Mouse (Mus musculus): ENCODE results near the gene Ocm. TPM values are rescaled to one million over a fixed set of nuclear protein-coding genes. Genes with fewer than 3 reads are reported as not detected.
A peak's percentile ranks its signal among the peaks of the same experiment; 100 is the strongest.

The Ocm gene
- polyA plus RNA-seq, 1 experiment from 2014 or later, result not detected

GRCm38 (mm10) chr5:143994632-143995365 is 31.7 kb downstream of the Ocm start:
- no peaks in the 10 kb centered on the region for H3K9me3 ChIP-seq (replicated peaks)
- no peaks in the 10 kb centered on the region for H3K27me3 ChIP-seq (replicated peaks)
- H3K4me3 ChIP-seq (replicated peaks), result no peak overlapping the region
- no peak overlapping the region for H3K4me2 ChIP-seq
- H3K9ac ChIP-seq (replicated peaks), result no peak overlapping the region
- H3K36me3 ChIP-seq, result peaks cover 93% of the 10 kb centered on the region
- WGBS, result 71% methylated on average over 11 of the region's 11 CpGs
- H3K4me1 ChIP-seq, result no peaks in the 10 kb centered on the region
- no peak overlapping the region for H3K27ac ChIP-seq (replicated peaks)
- no peak for ATAC-seq (ENCODE audit: low FRiP score)

- Histone ChIP-seq H3K9me3 (replicated peaks) (no peaks in the 10 kb centered on the region), H3K4me3 (replicated peaks) (no peak overlapping the region)
- WGBS, result 94% methylated on average over 5 of the region's 5 CpGs
These were observed 32.6 kb downstream of the Ocm start for GRCm38 (mm10) chr5:143993849-143994248.

GRCm38 (mm10) chr5:143993260-143993659 is 33.2 kb downstream of the Ocm start:
- H3K4me3 ChIP-seq (replicated peaks), result no peak overlapping the region
- H3K9me3 ChIP-seq (replicated peaks), result no peaks in the 10 kb centered on the region
- no peak overlapping the region for H3K4me2 ChIP-seq
- ATAC-seq (ENCODE audit: low FRiP score), result no peak
- H3K27ac ChIP-seq (replicated peaks), result no peak overlapping the region
- no peak overlapping the region for H3K9ac ChIP-seq (replicated peaks)
- peaks cover 93% of the 10 kb centered on the region for H3K36me3 ChIP-seq
- peaks cover 4% of the 10 kb centered on the region; the same call in 1 of the 2 replicates for H3K4me1 ChIP-seq
- H3K27me3 ChIP-seq (replicated peaks), result no peaks in the 10 kb centered on the region
- WGBS, result 89% methylated on average over 8 of the region's 8 CpGs

More at GRCm38 (mm10) chr5:143993849-143994248, 32.6 kb downstream of the Ocm start:
- Histone ChIP-seq H3K36me3 (peaks cover 93% of the 10 kb centered on the region), H3K27ac (replicated peaks) (no peak overlapping the region), H3K27me3 (replicated peaks) (no peaks in the 10 kb centered on the region), H3K4me2 (no peak overlapping the region), H3K4me1 (peaks cover 4% of the 10 kb centered on the region; the same call in 1 of the 2 replicates), H3K9ac (replicated peaks) (no peak overlapping the region)
- ATAC-seq (ENCODE audit: low FRiP score), result no peak

GRCm38 (mm10) chr5:143992661-143993060 is 33.8 kb downstream of the Ocm start:
- H3K4me1 ChIP-seq, result peaks cover 4% of the 10 kb centered on the region; the same call in 1 of the 2 replicates
- no peak overlapping the region for H3K4me2 ChIP-seq
- H3K27me3 ChIP-seq (replicated peaks), result no peaks in the 10 kb centered on the region
- no peak overlapping the region for H3K27ac ChIP-seq (replicated peaks)
- no peak overlapping the region for H3K9ac ChIP-seq (replicated peaks)
- ATAC-seq (ENCODE audit: low FRiP score), result no peak
- WGBS, result 86% methylated on average over 10 of the region's 10 CpGs
- peaks cover 93% of the 10 kb centered on the region for H3K36me3 ChIP-seq
- H3K4me3 ChIP-seq (replicated peaks), result no peak overlapping the region
- H3K9me3 ChIP-seq (replicated peaks), result no peaks in the 10 kb centered on the region

GRCm38 (mm10) chr5:143990086-143990485 is 36.4 kb downstream of the Ocm start:
- no peak overlapping the region for H3K27ac ChIP-seq (replicated peaks)

GRCm38 (mm10) chr5:143989046-143989445 is 37.4 kb downstream of the Ocm start:
- Histone ChIP-seq H3K4me1 (peaks cover 4% of the 10 kb centered on the region; the same call in 1 of the 2 replicates), H3K27ac (replicated peaks) (0 out of 2 replicates have a peak overlapping the region, but pooled peaks have one; percentile 1), H3K9me3 (replicated peaks) (no peaks in the 10 kb centered on the region), H3K4me3 (replicated peaks) (no peak overlapping the region), H3K4me2 (no peak overlapping the region), H3K36me3 (peaks cover 89% of the 10 kb centered on the region), H3K27me3 (replicated peaks) (no peaks in the 10 kb centered on the region), H3K9ac (replicated peaks) (no peak overlapping the region)
- ATAC-seq (ENCODE audit: low FRiP score), result no peak
- 55% methylated on average over 4 of the region's 4 CpGs for WGBS

More at GRCm38 (mm10) chr5:143990086-143990485, 36.4 kb downstream of the Ocm start:
- H3K4me3 ChIP-seq (replicated peaks), result no peak overlapping the region
- no peak for ATAC-seq (ENCODE audit: low FRiP score)
- no peak overlapping the region for H3K9ac ChIP-seq (replicated peaks)
- H3K4me2 ChIP-seq, result no peak overlapping the region
- H3K27me3 ChIP-seq (replicated peaks), result no peaks in the 10 kb centered on the region
- peaks cover 91% of the 10 kb centered on the region for H3K36me3 ChIP-seq
- peaks cover 4% of the 10 kb centered on the region; the same call in 1 of the 2 replicates for H3K4me1 ChIP-seq
- WGBS, result 82% methylated on average over 11 of the region's 11 CpGs
- H3K9me3 ChIP-seq (replicated peaks), result no peaks in the 10 kb centered on the region

GRCm38 (mm10) chr5:143987596-143987995 is 38.9 kb downstream of the Ocm start:
- H3K27ac ChIP-seq (replicated peaks), result no peak overlapping the region
- WGBS, result 98% methylated on average over 3 of the region's 3 CpGs
- no peak for ATAC-seq (ENCODE audit: low FRiP score)
- H3K4me1 ChIP-seq, result peaks cover 4% of the 10 kb centered on the region; the same call in 1 of the 2 replicates
- H3K4me2 ChIP-seq, result no peak overlapping the region
- no peaks in the 10 kb centered on the region for H3K27me3 ChIP-seq (replicated peaks)
- peaks cover 74% of the 10 kb centered on the region for H3K36me3 ChIP-seq
- no peak overlapping the region for H3K4me3 ChIP-seq (replicated peaks)
- no peak overlapping the region for H3K9ac ChIP-seq (replicated peaks)
- H3K9me3 ChIP-seq (replicated peaks), result no peaks in the 10 kb centered on the region

GRCm38 (mm10) chr5:143985381-143985780 is 41.1 kb downstream of the Ocm start:
- WGBS, result 86% methylated on average over 7 of the region's 7 CpGs
- Histone ChIP-seq H3K27ac (replicated peaks) (no peak overlapping the region), H3K4me1 (peaks cover 8% of the 10 kb centered on the region), H3K9ac (replicated peaks) (no peak overlapping the region), H3K4me3 (replicated peaks) (no peak overlapping the region), H3K27me3 (replicated peaks) (no peaks in the 10 kb centered on the region), H3K36me3 (peaks cover 54% of the 10 kb centered on the region), H3K9me3 (replicated peaks) (no peaks in the 10 kb centered on the region), H3K4me2 (no peak overlapping the region)
- ATAC-seq (ENCODE audit: low FRiP score), result no peak

GRCm38 (mm10) chr5:143982361-143982760 is 44.1 kb downstream of the Ocm start:
- Histone ChIP-seq H3K27me3 (replicated peaks) (no peaks in the 10 kb centered on the region), H3K4me2 (no peak overlapping the region), H3K9ac (replicated peaks) (no peak overlapping the region), H3K27ac (replicated peaks) (no peak overlapping the region), H3K4me3 (replicated peaks) (no peak overlapping the region), H3K4me1 (peaks cover 4% of the 10 kb centered on the region; the same call in 1 of the 2 replicates), H3K36me3 (peaks cover 24% of the 10 kb centered on the region), H3K9me3 (replicated peaks) (no peaks in the 10 kb centered on the region)
- 85% methylated on average over 2 of the region's 2 CpGs for WGBS
- no peak for ATAC-seq (ENCODE audit: low FRiP score)

GRCm38 (mm10) chr5:143980858-143981257 is 45.6 kb downstream of the Ocm start:
- peaks cover 4% of the 10 kb centered on the region; the same call in 1 of the 2 replicates for H3K4me1 ChIP-seq
- no peak overlapping the region for H3K9ac ChIP-seq (replicated peaks)
- 16% methylated on average over 9 of the region's 9 CpGs for whole genome bisulfite sequencing
- no peak overlapping the region; the same call in 1 of the 2 replicates for H3K4me2 ChIP-seq
- no peak overlapping the region for H3K27ac ChIP-seq (replicated peaks)
- H3K27me3 ChIP-seq (replicated peaks), result no peaks in the 10 kb centered on the region
- no peak for ATAC-seq (ENCODE audit: low FRiP score)
- no peak overlapping the region for H3K4me3 ChIP-seq (replicated peaks)
- H3K9me3 ChIP-seq (replicated peaks), result no peaks in the 10 kb centered on the region
- peaks cover 10% of the 10 kb centered on the region for H3K36me3 ChIP-seq

- no peak overlapping the region for H3K9ac ChIP-seq (replicated peaks)
- WGBS, result 84% methylated on average over 16 of the region's 16 CpGs
These were observed 49.6 kb downstream of the Ocm start for GRCm38 (mm10) chr5:143976726-143977431.

More at GRCm38 (mm10) chr5:143976726-143977431, 49.6 kb downstream of the Ocm start:
- Histone ChIP-seq H3K27ac (replicated peaks) (no peak overlapping the region), H3K4me1 (peaks cover 4% of the 10 kb centered on the region; the same call in 1 of the 2 replicates), H3K9me3 (replicated peaks) (no peaks in the 10 kb centered on the region), H3K4me2 (no peak overlapping the region), H3K27me3 (replicated peaks) (no peaks in the 10 kb centered on the region), H3K36me3 (no peaks in the 10 kb centered on the region), H3K4me3 (replicated peaks) (no peak overlapping the region)
- ATAC-seq (ENCODE audit: low FRiP score), result no peak

Data from neural tube, embryonic 15.5 days (tissue).